Mouse (Mus musculus) thymus, adult 2 months (tissue): Measurements from ENCODE around the gene Fgfr2. TPM values are rescaled to one million over a fixed set of nuclear protein-coding genes. Genes with fewer than 3 reads are reported as not detected.

Experiments used
- DNase-seq: peaks from one replicate; pipeline ENCODE4 v3.0.0; 2021
- H3K27ac ChIP-seq: fragments of 200-500 bp; 2 replicates; pipeline ENCODE4 v1.5.1; 2012; ENCODE audit warnings: low read length, control low read depth; ENCODE audit not compliant: control insufficient read depth, insufficient read depth
- H3K27me3 ChIP-seq: fragments of 200-500 bp; 2 replicates; pipeline ENCODE4 v1.6.1; 2012; ENCODE audit warnings: mild to moderate bottlenecking, low read length, moderate library complexity, mixed read lengths; ENCODE audit not compliant: control insufficient read depth, insufficient read depth
- H3K36me3 ChIP-seq: fragments of 200-500 bp; 2 replicates; pipeline ENCODE4 v1.6.1; 2012; ENCODE audit warnings: mild to moderate bottlenecking, low read length, moderate library complexity; ENCODE audit not compliant: control insufficient read depth, insufficient read depth
- H3K4me1 ChIP-seq: fragments of 200-500 bp; replicated peaks from 2 replicates; pipeline ENCODE4 v1.6.1; 2012; ENCODE audit warnings: low read length; ENCODE audit not compliant: control insufficient read depth, insufficient read depth
- H3K4me3 ChIP-seq: fragments of 200-500 bp; 2 replicates; pipeline ENCODE4 v1.5.1; 2012; ENCODE audit warnings: mild to moderate bottlenecking, low read length, control low read depth, moderate library complexity; ENCODE audit not compliant: control insufficient read depth, insufficient read depth
- CTCF ChIP-seq: fragments of 200-500 bp; IDR thresholded peaks from 2 replicates; pipeline ENCODE4 v1.5.1; 2012; ENCODE audit warnings: mild to moderate bottlenecking, control low read depth, low read length, moderate library complexity, borderline replicate concordance; ENCODE audit not compliant: control insufficient read depth, poor library complexity, insufficient read depth; ENCODE audit errors: extremely low read depth
- POLR2A ChIP-seq: fragments of 200-500 bp; IDR thresholded peaks from 2 replicates; pipeline ENCODE4 v1.6.1; 2012; ENCODE audit warnings: mild to moderate bottlenecking, low read length, control low read depth, moderate library complexity; ENCODE audit not compliant: control insufficient read depth, poor library complexity, insufficient read depth; ENCODE audit errors: extremely low read depth
- WGBS: fragments of 180-500 bp; shearing (Covaris S2); methylation state at CpG from one replicate; pipeline ENCODE4 v1.1.7; 2018; 5-methylcytosine and 5-hydroxymethylcytosine counted together
- polyA plus RNA-seq: library from polyadenylated mRNA; depleted of rRNA; stranded (reverse); fragments of >200 nt; gene quantifications from 2 replicates; pipeline ENCODE4 v1.2.3, GENCODE M21; 2012

Fgfr2 gene
- polyA plus RNA-seq, 1 experiment = 12.1 TPM

DNA sequence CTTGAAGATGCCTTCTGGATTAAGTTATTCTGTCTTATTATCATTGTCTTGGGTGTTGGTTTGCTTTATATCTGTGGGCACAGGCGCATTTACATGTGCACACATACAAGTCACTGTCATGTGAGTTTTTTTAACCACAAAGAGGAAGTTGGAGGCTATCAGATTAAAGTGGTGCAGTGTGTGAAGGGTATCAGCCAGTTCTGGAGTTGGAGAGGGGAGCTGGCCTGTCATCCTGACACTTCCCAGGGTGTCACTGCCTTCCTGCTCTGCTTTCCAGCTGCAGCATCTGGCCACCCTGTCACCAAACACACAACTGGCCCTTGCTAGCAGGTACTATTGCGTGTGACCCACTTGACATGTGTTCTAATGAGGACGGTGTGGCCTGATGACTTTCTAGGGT is 436.6 kb downstream of the Fgfr2 start:
- Histone ChIP-seq H3K4me3 (no peak overlapping the region), H3K27ac (no peak overlapping the region), H3K4me1 (peaks cover 13% of the 10 kb centered on the region), H3K36me3 (no peaks in the 10 kb centered on the region), H3K27me3 (no peaks in the 10 kb centered on the region)
- 8% methylated on average over 3 of the region's 3 CpGs for WGBS
- TF ChIP-seq CTCF (no peak), POLR2A (no peak)
- no peak for DNase-seq

GRCm38 (mm10) chr7:132683923-132684322 is 439.2 kb downstream of the Fgfr2 start:
- no peaks in the 10 kb centered on the region for H3K36me3 ChIP-seq
- peaks cover 5% of the 10 kb centered on the region for H3K4me1 ChIP-seq
- 96% methylated on average over 4 of the region's 4 CpGs for WGBS
- no peak overlapping the region for H3K27ac ChIP-seq
- H3K4me3 ChIP-seq = no peak overlapping the region
- H3K27me3 ChIP-seq = no peaks in the 10 kb centered on the region
- no peak for DNase-seq
- TF ChIP-seq CTCF (no peak), POLR2A (no peak)

DNA sequence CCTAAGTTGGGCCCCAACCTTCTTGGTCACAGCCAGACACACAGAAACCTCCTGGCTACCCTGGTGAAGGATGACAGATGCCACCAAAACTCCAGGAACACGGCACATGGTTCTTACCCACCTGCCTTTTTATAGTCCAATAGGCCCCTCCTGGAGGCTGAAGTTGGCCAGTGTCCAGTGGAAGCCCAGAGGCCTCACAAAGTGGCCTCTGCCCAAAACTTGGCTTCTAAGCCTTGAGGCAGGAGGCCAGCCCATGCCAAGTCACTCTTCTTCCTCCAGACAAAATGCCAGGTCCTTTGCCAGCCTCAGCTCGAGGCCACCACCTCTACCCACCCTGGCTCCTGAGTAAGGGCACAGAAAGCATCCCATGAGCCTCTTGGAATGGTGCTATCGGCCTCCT is 440.2 kb downstream of the Fgfr2 start:
- WGBS = 90% methylated on average over 3 of the region's 3 CpGs
- TF ChIP-seq CTCF = no peak
- no peaks in the 10 kb centered on the region for H3K27me3 ChIP-seq
- H3K4me3 ChIP-seq = no peak overlapping the region
- H3K27ac ChIP-seq = no peak overlapping the region
- H3K4me1 ChIP-seq = peaks cover 5% of the 10 kb centered on the region
- DNase-seq = no peak
- no peaks in the 10 kb centered on the region for H3K36me3 ChIP-seq

DNA sequence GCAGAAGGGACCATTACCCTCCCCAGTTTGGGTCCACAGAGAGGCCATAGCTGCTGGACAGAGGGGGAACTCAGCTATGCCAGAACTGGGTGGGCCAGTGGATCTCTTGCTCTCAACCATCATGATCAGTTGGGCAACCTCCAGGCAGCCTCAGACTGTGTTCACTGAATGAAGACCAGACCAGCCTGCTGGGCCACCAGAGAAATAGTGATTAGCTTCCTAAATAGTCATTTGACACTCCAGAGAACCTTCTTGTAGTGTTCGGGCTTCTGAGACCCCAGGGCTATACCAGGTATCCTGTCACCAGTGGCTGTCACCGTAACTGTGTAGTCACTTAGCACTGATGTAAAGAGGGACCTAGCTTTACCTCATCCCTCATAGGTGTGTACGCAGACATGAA is 440.8 kb downstream of the Fgfr2 start:
- TF ChIP-seq POLR2A (no peak), CTCF (no peak)
- no peak for DNase-seq
- Histone ChIP-seq H3K4me3 (no peak overlapping the region), H3K36me3 (no peaks in the 10 kb centered on the region), H3K27ac (no peak overlapping the region), H3K4me1 (peaks cover 5% of the 10 kb centered on the region), H3K27me3 (no peaks in the 10 kb centered on the region)
- WGBS = over 99% methylated on average over 3 of the region's 3 CpGs

DNA sequence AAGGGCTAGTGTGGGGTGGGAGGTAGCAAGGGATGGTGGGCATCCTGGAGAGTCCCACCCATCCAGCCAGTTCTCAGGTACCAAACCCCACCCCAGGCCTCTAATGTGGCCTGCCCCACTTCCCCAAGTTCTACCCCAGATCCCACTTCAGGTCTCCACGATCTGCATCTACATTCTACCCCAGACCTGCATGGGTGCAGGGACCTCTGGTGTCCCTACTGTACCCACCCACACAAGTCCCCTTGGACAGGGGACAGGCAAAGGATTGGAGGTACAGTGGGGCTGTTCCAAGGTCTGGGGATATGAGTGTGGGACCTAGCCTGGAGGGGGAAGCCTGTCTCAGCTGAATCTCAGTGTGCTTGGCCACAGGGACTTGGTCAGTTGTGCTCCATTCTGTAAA is 441.3 kb downstream of the Fgfr2 start:
- 48% methylated on average over 1 of the region's 1 CpGs for WGBS
- TF ChIP-seq CTCF = no peak
- TF ChIP-seq POLR2A = no peak

DNA sequence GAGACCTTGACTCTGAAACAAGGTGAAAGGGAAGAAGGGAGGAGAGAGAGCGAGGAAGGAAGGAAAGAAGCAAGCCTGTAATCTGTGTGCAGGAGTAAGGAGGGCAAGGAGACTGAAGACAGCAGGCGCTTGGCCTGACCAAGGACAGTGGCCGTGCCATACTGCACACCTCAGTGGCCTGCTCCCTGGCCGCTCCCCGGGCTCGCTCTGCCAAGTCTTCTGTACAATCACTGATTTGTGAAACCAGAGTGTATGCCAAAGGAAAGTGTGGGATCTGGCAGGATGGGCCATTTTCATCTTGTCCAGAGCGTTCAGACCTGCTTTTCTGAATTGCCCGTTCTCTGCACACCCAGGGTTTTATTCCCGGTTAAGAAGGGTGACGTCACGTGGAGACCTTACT is 441.9 kb downstream of the Fgfr2 start:
- no peak for DNase-seq
- no peak overlapping the region for H3K27ac ChIP-seq
- TF ChIP-seq POLR2A (no peak), CTCF (no peak)
- WGBS = 97% methylated on average over 11 of the region's 11 CpGs
- no peaks in the 10 kb centered on the region for H3K27me3 ChIP-seq
- H3K4me1 ChIP-seq = no peaks in the 10 kb centered on the region
- no peak overlapping the region for H3K4me3 ChIP-seq
- H3K36me3 ChIP-seq = no peaks in the 10 kb centered on the region

More for the DNA sequence above, 441.3 kb downstream of the Fgfr2 start:
- DNase-seq = no peak
- no peaks in the 10 kb centered on the region for H3K36me3 ChIP-seq
- H3K4me3 ChIP-seq = no peak overlapping the region
- no peaks in the 10 kb centered on the region for H3K27me3 ChIP-seq
- H3K27ac ChIP-seq = no peak overlapping the region
- peaks cover 4% of the 10 kb centered on the region for H3K4me1 ChIP-seq

- no peak overlapping the region for H3K4me3 ChIP-seq
- no peak for DNase-seq
- no peak overlapping the region for H3K27ac ChIP-seq
- H3K27me3 ChIP-seq = no peaks in the 10 kb centered on the region
- no peak for TF ChIP-seq CTCF
- TF ChIP-seq POLR2A = no peak
- H3K4me1 ChIP-seq = no peaks in the 10 kb centered on the region
- no peaks in the 10 kb centered on the region for H3K36me3 ChIP-seq
- 87% methylated on average over 6 of the region's 6 CpGs for WGBS
Measured at GRCm38 (mm10) chr7:132679549-132679948, 443.6 kb downstream of the Fgfr2 start.

- Histone ChIP-seq H3K27me3 (no peaks in the 10 kb centered on the region), H3K27ac (no peak overlapping the region), H3K4me1 (no peaks in the 10 kb centered on the region), H3K36me3 (no peaks in the 10 kb centered on the region), H3K4me3 (no peak overlapping the region)
- WGBS = 56% methylated on average over 4 of the region's 4 CpGs
- DNase-seq = no peak
- TF ChIP-seq CTCF (no peak), POLR2A (no peak)
Measured at GRCm38 (mm10) chr7:132679117-132679516, 444.0 kb downstream of the Fgfr2 start.
